Mouse (Mus musculus) neural tube, embryonic 12.5 days (tissue): Measurements from ENCODE around the gene Plcb1. TPM values are rescaled to one million over a fixed set of nuclear protein-coding genes. Genes with fewer than 3 reads are reported as not detected.

Source experiments
- ATAC-seq: fragments of 200-750 bp; cut with Nextera tagmentation; 2 replicates; pipeline ENCODE4 v1.8.0; 2017; ENCODE audit warnings: low read depth, mild to moderate bottlenecking, moderate TSS enrichment, moderate library complexity; ENCODE audit not compliant: low FRiP score
- H3K27ac ChIP-seq: fragments of 300-500 bp; sonication (generic); 2 replicates; pipeline ENCODE4 v1.5.1; 2016
- H3K27me3 ChIP-seq: fragments of 300-500 bp; sonication (generic); replicated peaks from 2 replicates; pipeline ENCODE4 v1.6.1; 2016; ENCODE audit warnings: mild to moderate bottlenecking
- H3K36me3 ChIP-seq: fragments of 300-500 bp; sonication (generic); 2 replicates; pipeline ENCODE4 v1.6.1; 2016; ENCODE audit warnings: mild to moderate bottlenecking
- H3K4me1 ChIP-seq: fragments of 300-500 bp; sonication (generic); 2 replicates; pipeline ENCODE4 v1.6.1; 2016
- H3K4me2 ChIP-seq: fragments of 300-500 bp; sonication (generic); replicated peaks from 2 replicates; pipeline ENCODE4 v1.6.1; 2016; ENCODE audit warnings: mild to moderate bottlenecking
- H3K4me3 ChIP-seq: fragments of 300-500 bp; sonication (generic); 2 replicates; pipeline ENCODE4 v1.5.1; 2016
- H3K9ac ChIP-seq: fragments of 300-500 bp; sonication (generic); 2 replicates; pipeline ENCODE4 v1.6.1; 2016; ENCODE audit warnings: mild to moderate bottlenecking
- H3K9me3 ChIP-seq: fragments of 300-500 bp; sonication (generic); 2 replicates; pipeline ENCODE4 v1.6.1; 2016; ENCODE audit warnings: mild to moderate bottlenecking
- WGBS: fragments of 180-500 bp; shearing (Covaris S2); methylation state at CpG from one replicate; pipeline ENCODE4 v1.1.7; 2016; 5-methylcytosine and 5-hydroxymethylcytosine counted together
- polyA plus RNA-seq: library from polyadenylated mRNA; unstranded; fragments of >200 nt; fragmentation: Nextera tagmentation; extraction: Ambion mirVana; gene quantifications from 2 replicates; pipeline ENCODE4 v1.2.1, GENCODE M21; 2016

Gene Plcb1
- polyA plus RNA-seq, 1 experiment from 2014 or later, result 29.0 TPM

DNA sequence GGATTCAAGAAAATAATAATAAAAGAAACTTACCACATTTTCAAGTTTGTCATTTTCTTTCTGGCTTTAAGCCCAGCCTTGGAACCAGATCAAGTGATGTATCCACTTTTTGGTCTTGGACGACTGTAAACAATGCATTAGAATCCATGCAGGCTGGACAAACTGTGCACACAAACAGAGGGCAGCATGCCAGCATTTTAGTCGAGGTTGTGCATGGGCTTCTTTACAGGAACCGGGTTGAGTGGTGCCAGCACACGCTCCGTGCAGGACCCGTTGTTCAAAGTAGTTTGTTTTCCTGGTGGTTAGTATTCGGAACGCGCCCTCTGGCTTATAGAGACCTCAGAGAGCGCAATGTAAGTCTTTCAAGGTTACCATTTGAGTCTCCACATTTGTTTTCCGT, 30.5 kb downstream of the Plcb1 start:
- Histone ChIP-seq H3K4me1 (no peaks in the 10 kb centered on the region), H3K36me3 (no peaks in the 10 kb centered on the region), H3K27ac (no peak overlapping the region), H3K9ac (no peak overlapping the region), H3K4me2 (no peak overlapping the region), H3K27me3 (no peaks in the 10 kb centered on the region), H3K4me3 (no peak overlapping the region), H3K9me3 (no peaks in the 10 kb centered on the region)
- no peak for ATAC-seq
- WGBS, result 87% methylated on average over 11 of the region's 11 CpGs

- Histone ChIP-seq H3K4me1 (no peaks in the 10 kb centered on the region), H3K36me3 (no peaks in the 10 kb centered on the region), H3K4me2 (no peak overlapping the region), H3K9me3 (no peaks in the 10 kb centered on the region), H3K27me3 (no peaks in the 10 kb centered on the region), H3K9ac (no peak overlapping the region), H3K4me3 (no peak overlapping the region), H3K27ac (no peak overlapping the region)
- no peak for ATAC-seq
- 90% methylated on average over 7 of the region's 7 CpGs for WGBS
Observed at GRCm38 (mm10) chr2:134817058-134817840, 31.4 kb downstream of the Plcb1 start.

DNA sequence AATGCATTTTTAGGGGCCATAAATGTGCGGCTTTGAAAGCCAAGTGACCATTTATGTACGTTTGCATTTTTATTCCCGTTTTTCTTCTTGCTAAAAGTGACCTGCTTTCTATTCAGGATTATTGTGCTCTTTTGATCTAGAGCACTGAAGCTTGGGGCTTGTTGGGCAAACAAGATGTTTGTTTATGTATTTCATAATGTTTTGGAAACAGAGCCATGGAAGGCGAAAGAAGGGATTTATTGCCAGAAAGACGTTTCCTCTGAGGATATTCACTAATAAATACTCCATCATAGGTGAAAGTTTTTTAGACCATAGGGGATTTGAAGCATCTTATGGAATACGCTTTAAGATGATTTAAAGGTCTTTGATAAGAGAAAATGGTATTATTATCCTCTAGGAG, 35.3 kb downstream of the Plcb1 start:
- ATAC-seq, result no peak
- no peaks in the 10 kb centered on the region for H3K27me3 ChIP-seq
- H3K4me2 ChIP-seq, result no peak overlapping the region
- no peak overlapping the region for H3K9ac ChIP-seq
- H3K4me1 ChIP-seq, result peaks cover 8% of the 10 kb centered on the region
- H3K9me3 ChIP-seq, result no peaks in the 10 kb centered on the region
- no peak overlapping the region for H3K27ac ChIP-seq
- H3K36me3 ChIP-seq, result no peaks in the 10 kb centered on the region
- H3K4me3 ChIP-seq, result no peak overlapping the region
- WGBS, result 62% methylated on average over 6 of the region's 6 CpGs

GRCm38 (mm10) chr2:134825645-134826044, 39.8 kb downstream of the Plcb1 start:
- Histone ChIP-seq H3K9ac (no peak overlapping the region), H3K4me3 (no peak overlapping the region), H3K36me3 (no peaks in the 10 kb centered on the region), H3K9me3 (no peaks in the 10 kb centered on the region), H3K27ac (no peak overlapping the region; the same call in 1 of the 2 replicates), H3K4me1 (peaks cover 12% of the 10 kb centered on the region), H3K4me2 (no peak overlapping the region; the same call in 1 of the 2 replicates), H3K27me3 (no peaks in the 10 kb centered on the region)
- WGBS, result 20% methylated on average over 7 of the region's 7 CpGs
- ATAC-seq, result peak; percentile 78

- Histone ChIP-seq H3K27ac (peak overlapping the region; percentile 32; the same call in 1 of the 2 replicates), H3K27me3 (no peaks in the 10 kb centered on the region), H3K36me3 (no peaks in the 10 kb centered on the region), H3K9ac (no peak overlapping the region), H3K4me1 (peaks cover 12% of the 10 kb centered on the region), H3K9me3 (no peaks in the 10 kb centered on the region), H3K4me2 (peak overlapping the region; percentile 25; the same call in 1 of the 2 replicates), H3K4me3 (no peak overlapping the region)
- 30% methylated on average over 8 of the region's 8 CpGs for WGBS
- peak; percentile 61 for ATAC-seq
Observed at GRCm38 (mm10) chr2:134826111-134827005, 40.5 kb downstream of the Plcb1 start.

GRCm38 (mm10) chr2:134827778-134828487, 42.1 kb downstream of the Plcb1 start:
- H3K27me3 ChIP-seq, result no peaks in the 10 kb centered on the region
- no peak overlapping the region for H3K27ac ChIP-seq
- no peaks in the 10 kb centered on the region for H3K9me3 ChIP-seq
- no peak overlapping the region for H3K4me3 ChIP-seq
- H3K4me1 ChIP-seq, result peaks cover 12% of the 10 kb centered on the region
- H3K36me3 ChIP-seq, result no peaks in the 10 kb centered on the region
- ATAC-seq, result no peak
- WGBS, result 75% methylated on average over 3 of the region's 3 CpGs
- no peak overlapping the region for H3K9ac ChIP-seq
- H3K4me2 ChIP-seq, result no peak overlapping the region

- Histone ChIP-seq H3K4me1 (no peaks in the 10 kb centered on the region), H3K9me3 (no peaks in the 10 kb centered on the region), H3K27me3 (no peaks in the 10 kb centered on the region), H3K27ac (no peak overlapping the region), H3K36me3 (no peaks in the 10 kb centered on the region), H3K4me3 (no peak overlapping the region), H3K9ac (no peak overlapping the region), H3K4me2 (no peak overlapping the region)
- ATAC-seq, result 0 out of 2 replicates have a peak, but pooled peaks have one; percentile 18
- 86% methylated on average over 7 of the region's 7 CpGs for WGBS
Observed at GRCm38 (mm10) chr2:134831861-134832260, 46.0 kb downstream of the Plcb1 start.

- no peaks in the 10 kb centered on the region for H3K9me3 ChIP-seq
- H3K4me2 ChIP-seq, result no peak overlapping the region
- 84% methylated on average over 1 of the region's 1 CpGs for WGBS
- H3K27ac ChIP-seq, result no peak overlapping the region
- no peaks in the 10 kb centered on the region for H3K4me1 ChIP-seq
- H3K4me3 ChIP-seq, result no peak overlapping the region
- H3K27me3 ChIP-seq, result no peaks in the 10 kb centered on the region
- no peaks in the 10 kb centered on the region for H3K36me3 ChIP-seq
- H3K9ac ChIP-seq, result no peak overlapping the region
- ATAC-seq, result no peak
Observed at GRCm38 (mm10) chr2:134836097-134836496, 50.2 kb downstream of the Plcb1 start.

GRCm38 (mm10) chr2:134838185-134838584, 52.3 kb downstream of the Plcb1 start:
- no peak for ATAC-seq
- H3K27ac ChIP-seq, result no peak overlapping the region
- no peak overlapping the region for H3K9ac ChIP-seq
- no peaks in the 10 kb centered on the region for H3K36me3 ChIP-seq
- WGBS, result 88% methylated on average over 1 of the region's 1 CpGs
- no peak overlapping the region for H3K4me2 ChIP-seq
- no peaks in the 10 kb centered on the region for H3K27me3 ChIP-seq
- no peak overlapping the region for H3K4me3 ChIP-seq
- no peaks in the 10 kb centered on the region for H3K9me3 ChIP-seq
- H3K4me1 ChIP-seq, result no peaks in the 10 kb centered on the region

- no peaks in the 10 kb centered on the region for H3K9me3 ChIP-seq
- H3K27me3 ChIP-seq, result no peaks in the 10 kb centered on the region
- 67% methylated on average over 1 of the region's 1 CpGs for WGBS
- no peaks in the 10 kb centered on the region for H3K4me1 ChIP-seq
- H3K36me3 ChIP-seq, result no peaks in the 10 kb centered on the region
- no peak overlapping the region for H3K9ac ChIP-seq
- no peak overlapping the region for H3K4me2 ChIP-seq
- ATAC-seq, result no peak
- no peak overlapping the region for H3K27ac ChIP-seq
- H3K4me3 ChIP-seq, result no peak overlapping the region
Observed at GRCm38 (mm10) chr2:134838888-134839287, 53.0 kb downstream of the Plcb1 start.

GRCm38 (mm10) chr2:134842883-134843282, 57.0 kb downstream of the Plcb1 start:
- H3K27me3 ChIP-seq, result no peaks in the 10 kb centered on the region
- no peak overlapping the region for H3K9ac ChIP-seq
- H3K36me3 ChIP-seq, result no peaks in the 10 kb centered on the region
- H3K4me3 ChIP-seq, result no peak overlapping the region
- no peak overlapping the region for H3K4me2 ChIP-seq
- H3K9me3 ChIP-seq, result no peaks in the 10 kb centered on the region
- no peak for ATAC-seq
- 90% methylated on average over 4 of the region's 4 CpGs for WGBS
- no peaks in the 10 kb centered on the region for H3K4me1 ChIP-seq
- no peak overlapping the region for H3K27ac ChIP-seq
